Mouse (Mus musculus): ENCODE data around the gene Gcnt1. TPM values are rescaled to one million over a fixed set of nuclear protein-coding genes. Genes with fewer than 3 reads are reported as not detected.

Gene Gcnt1
- polyA plus RNA-seq, 1 experiment from 2014 or later, result 4.8 TPM

DNA sequence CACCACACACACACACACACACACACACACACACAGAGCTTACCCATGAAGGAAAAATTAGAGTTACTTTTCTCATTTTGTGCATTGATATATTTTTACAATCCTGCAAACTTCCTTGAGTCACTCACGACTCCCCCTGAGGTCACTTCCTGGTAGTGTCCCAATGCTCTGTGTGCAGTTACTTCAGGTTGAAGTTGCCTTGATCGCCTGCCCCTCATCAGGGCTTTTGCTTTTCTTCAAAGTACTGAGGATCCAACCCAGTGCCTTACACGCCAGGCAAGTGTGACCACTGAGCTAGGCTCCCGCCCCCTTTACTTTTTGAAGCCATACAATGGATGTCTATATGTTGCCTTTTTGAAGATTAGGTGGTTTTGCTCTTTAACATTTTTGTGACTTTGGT, 27.3 kb upstream of the Gcnt1 start:
- H3K27me3 ChIP-seq (replicated peaks; ENCODE audit: control insufficient read depth, insufficient read depth, low read length), result no peaks in the 10 kb centered on the region
- no peaks in the 10 kb centered on the region for H3K9me3 ChIP-seq (ENCODE audit: control insufficient read depth, low read length)
- DNase-seq (ENCODE audit: low spot score) (no peak), ATAC-seq (replicated peaks; ENCODE audit: low FRiP score, low TSS enrichment, low read depth) (no peak)
- no peak overlapping the region for H3K9ac ChIP-seq (ENCODE audit: low read length)
- no peak overlapping the region for H3K4me3 ChIP-seq (ENCODE audit: low read depth, low read length)
- no peak overlapping the region for H3K4me2 ChIP-seq (ENCODE audit: low read length)
- peaks cover 32% of the 10 kb centered on the region for H3K36me3 ChIP-seq (ENCODE audit: control insufficient read depth, insufficient read depth, low read length)
- H3K4me1 ChIP-seq (replicated peaks; ENCODE audit: control insufficient read depth, insufficient read depth, low read length), result peaks cover 2% of the 10 kb centered on the region; the same call in 1 of the 2 replicates
- H3K27ac ChIP-seq (ENCODE audit: low read depth), result no peak overlapping the region
- WGBS, result 88% methylated on average over 4 of the region's 4 CpGs

DNA sequence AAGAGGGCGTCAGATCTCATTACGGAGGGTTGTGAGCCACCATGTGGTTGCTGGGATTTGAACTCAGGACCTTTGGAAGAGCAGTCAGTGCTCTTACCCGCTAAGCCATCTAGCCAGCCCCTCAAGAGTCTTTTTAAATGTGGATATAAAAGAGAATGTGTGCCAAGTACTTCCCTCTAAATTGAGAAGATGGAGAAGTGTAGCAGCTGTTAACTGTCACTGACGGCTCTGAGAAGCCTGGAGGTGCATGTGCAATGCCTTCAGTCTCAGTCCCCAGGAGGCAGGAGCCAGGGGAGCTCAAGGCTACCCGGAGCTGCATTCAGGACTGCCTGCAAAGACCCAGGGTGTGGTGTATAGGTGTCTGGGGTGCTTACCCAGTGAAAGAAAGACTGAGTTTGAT, 25.3 kb upstream of the Gcnt1 start:
- ATAC-seq (replicated peaks; ENCODE audit: low FRiP score, low TSS enrichment, low read depth) (no peak), DNase-seq (ENCODE audit: low spot score) (no peak)
- no peak overlapping the region for H3K4me3 ChIP-seq (ENCODE audit: low read depth, low read length)
- WGBS, result 75% methylated on average over 5 of the region's 5 CpGs
- peaks cover 32% of the 10 kb centered on the region for H3K36me3 ChIP-seq (ENCODE audit: control insufficient read depth, insufficient read depth, low read length)
- H3K27me3 ChIP-seq (replicated peaks; ENCODE audit: control insufficient read depth, insufficient read depth, low read length), result no peaks in the 10 kb centered on the region
- H3K9ac ChIP-seq (ENCODE audit: low read length), result no peak overlapping the region
- H3K4me1 ChIP-seq (replicated peaks; ENCODE audit: control insufficient read depth, insufficient read depth, low read length), result peaks cover 6% of the 10 kb centered on the region; the same call in 1 of the 2 replicates
- no peaks in the 10 kb centered on the region for H3K9me3 ChIP-seq (ENCODE audit: control insufficient read depth, low read length)
- no peak overlapping the region for H3K4me2 ChIP-seq (ENCODE audit: low read length)
- H3K27ac ChIP-seq (ENCODE audit: low read depth), result no peak overlapping the region

GRCm38 (mm10) chr19:17396802-17397201, 24.2 kb upstream of the Gcnt1 start:
- Histone ChIP-seq H3K9ac (ENCODE audit: low read length) (no peak overlapping the region), H3K4me1 (replicated peaks; ENCODE audit: control insufficient read depth, insufficient read depth, low read length) (peaks cover 6% of the 10 kb centered on the region; the same call in 1 of the 2 replicates), H3K9me3 (ENCODE audit: control insufficient read depth, low read length) (no peaks in the 10 kb centered on the region), H3K4me3 (ENCODE audit: low read depth, low read length) (no peak overlapping the region), H3K4me2 (ENCODE audit: low read length) (no peak overlapping the region), H3K27me3 (replicated peaks; ENCODE audit: control insufficient read depth, insufficient read depth, low read length) (no peaks in the 10 kb centered on the region), H3K36me3 (ENCODE audit: control insufficient read depth, insufficient read depth, low read length) (peaks cover 32% of the 10 kb centered on the region), H3K27ac (ENCODE audit: low read depth) (no peak overlapping the region)
- no peak for ATAC-seq (replicated peaks; ENCODE audit: low FRiP score, low TSS enrichment, low read depth)
- no peak for DNase-seq (ENCODE audit: low spot score)
- WGBS, result 88% methylated on average over 4 of the region's 4 CpGs

DNA sequence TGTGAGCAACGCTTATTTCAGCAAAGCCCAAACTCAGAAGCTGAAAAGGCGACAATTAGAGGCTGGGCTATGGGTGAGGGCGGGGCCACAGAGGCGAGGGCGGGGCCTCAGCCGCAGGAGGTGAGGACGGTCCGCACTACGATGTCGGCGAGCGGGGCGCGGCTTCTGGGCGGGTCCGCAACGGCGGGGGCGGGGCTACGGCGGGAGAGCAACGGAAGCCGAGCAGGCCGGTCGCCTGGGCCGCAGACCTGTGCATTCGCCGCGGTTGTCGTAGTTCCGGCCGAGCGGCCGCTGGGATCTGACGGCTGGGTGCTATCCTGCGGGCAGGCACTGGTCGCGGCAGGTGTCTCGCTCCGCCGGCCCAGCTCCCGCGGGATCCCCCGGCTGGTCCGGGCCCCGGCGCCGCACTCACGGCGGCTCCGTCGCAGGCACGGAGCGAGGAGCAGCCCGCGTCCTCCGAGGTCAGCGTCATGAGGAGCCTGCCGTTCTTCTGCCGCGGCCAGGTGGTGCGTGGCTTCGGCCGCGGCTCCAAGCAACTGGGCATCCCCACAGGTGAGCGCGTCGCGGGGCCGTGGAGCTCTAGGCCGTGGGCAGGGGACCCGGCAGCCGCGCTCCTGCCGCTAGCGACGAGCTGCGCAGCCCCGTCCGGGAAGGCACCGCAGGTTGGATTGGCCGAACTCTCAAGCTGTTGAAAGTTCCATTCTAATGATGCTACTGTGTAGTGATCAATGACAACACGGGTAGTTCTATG, 21.4 kb upstream of the Gcnt1 start, which contains the start of gene Rfk:
TSS of gene Rfk (plus strand) at position 203 of the 751 bp plus-strand sequence.
- under 1% methylated on average over 78 of the region's 83 CpGs for WGBS
- Histone ChIP-seq H3K9me3 (ENCODE audit: control insufficient read depth, low read length) (no peaks in the 10 kb centered on the region), H3K36me3 (ENCODE audit: control insufficient read depth, insufficient read depth, low read length) (peaks cover 14% of the 10 kb centered on the region), H3K4me1 (replicated peaks; ENCODE audit: control insufficient read depth, insufficient read depth, low read length) (peaks cover 6% of the 10 kb centered on the region; the same call in 1 of the 2 replicates), H3K4me3 (ENCODE audit: low read depth, low read length) (peak within 1 kb of the TSS; percentile 84), H3K27me3 (replicated peaks; ENCODE audit: control insufficient read depth, insufficient read depth, low read length) (no peaks in the 10 kb centered on the region), H3K27ac (ENCODE audit: low read depth) (peak within 1 kb of the TSS; percentile 39), H3K4me2 (ENCODE audit: low read length) (peak within 1 kb of the TSS; percentile 75), H3K9ac (ENCODE audit: low read length) (peak within 1 kb of the TSS; percentile 77)
- DNase-seq (ENCODE audit: low spot score), result peak; percentile 97
- ATAC-seq (replicated peaks; ENCODE audit: low FRiP score, low TSS enrichment, low read depth), result peak; percentile 98

- no peaks in the 10 kb centered on the region for H3K9me3 ChIP-seq (ENCODE audit: control insufficient read depth, low read length)
- peak overlapping the region; percentile 84; the same call in 1 of the 2 replicates for H3K4me3 ChIP-seq (ENCODE audit: low read depth, low read length)
- no peak for DNase-seq (ENCODE audit: low spot score)
- peaks cover 7% of the 10 kb centered on the region; the same call in 1 of the 2 replicates for H3K36me3 ChIP-seq (ENCODE audit: control insufficient read depth, insufficient read depth, low read length)
- H3K27ac ChIP-seq (ENCODE audit: low read depth), result no peak overlapping the region
- 6% methylated on average over 3 of the region's 3 CpGs for WGBS
- peak overlapping the region; percentile 75 for H3K4me2 ChIP-seq (ENCODE audit: low read length)
- no peaks in the 10 kb centered on the region for H3K27me3 ChIP-seq (replicated peaks; ENCODE audit: control insufficient read depth, insufficient read depth, low read length)
- ATAC-seq (replicated peaks; ENCODE audit: low FRiP score, low TSS enrichment, low read depth), result no peak
- H3K9ac ChIP-seq (ENCODE audit: low read length), result no peak overlapping the region
- H3K4me1 ChIP-seq (replicated peaks; ENCODE audit: control insufficient read depth, insufficient read depth, low read length), result peaks cover 6% of the 10 kb centered on the region; the same call in 1 of the 2 replicates
Observed at GRCm38 (mm10) chr19:17392866-17393265, 20.2 kb upstream of the Gcnt1 start.

DNA sequence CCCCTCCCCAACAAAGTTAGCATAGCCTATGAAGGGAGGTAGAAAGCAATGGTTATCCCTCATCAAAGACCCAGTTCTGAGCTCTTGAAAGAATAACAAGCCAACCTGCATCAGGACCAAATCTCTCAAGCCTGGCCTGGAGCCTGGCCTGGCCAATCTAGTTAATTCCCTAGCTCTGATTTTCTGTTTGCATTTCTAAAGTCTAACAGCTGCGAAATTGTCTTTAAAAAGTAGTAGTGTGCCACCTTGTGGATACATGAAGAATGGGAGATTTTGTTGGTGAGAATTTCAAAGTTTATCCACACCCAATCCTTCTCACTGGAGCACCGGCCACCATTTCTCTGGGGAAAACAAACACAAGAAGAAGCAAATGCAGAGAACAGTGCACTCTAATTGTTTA, 15.8 kb upstream of the Gcnt1 start:
- Histone ChIP-seq H3K27me3 (replicated peaks; ENCODE audit: control insufficient read depth, insufficient read depth, low read length) (no peaks in the 10 kb centered on the region), H3K27ac (ENCODE audit: low read depth) (no peak overlapping the region), H3K9ac (ENCODE audit: low read length) (no peak overlapping the region), H3K4me1 (replicated peaks; ENCODE audit: control insufficient read depth, insufficient read depth, low read length) (no peaks in the 10 kb centered on the region), H3K9me3 (ENCODE audit: control insufficient read depth, low read length) (no peaks in the 10 kb centered on the region), H3K4me2 (ENCODE audit: low read length) (no peak overlapping the region), H3K4me3 (ENCODE audit: low read depth, low read length) (no peak overlapping the region), H3K36me3 (ENCODE audit: control insufficient read depth, insufficient read depth, low read length) (no peaks in the 10 kb centered on the region)
- DNase-seq (ENCODE audit: low spot score) (no peak), ATAC-seq (replicated peaks; ENCODE audit: low FRiP score, low TSS enrichment, low read depth) (peak; percentile 45; the same call in 1 of the 2 replicates)
- 15% methylated on average over 2 of the region's 2 CpGs for WGBS

GRCm38 (mm10) chr19:17386424-17386823, 13.8 kb upstream of the Gcnt1 start:
- no peaks in the 10 kb centered on the region for H3K4me1 ChIP-seq (replicated peaks; ENCODE audit: control insufficient read depth, insufficient read depth, low read length)
- no peak overlapping the region for H3K4me3 ChIP-seq (ENCODE audit: low read depth, low read length)
- ATAC-seq (replicated peaks; ENCODE audit: low FRiP score, low TSS enrichment, low read depth) (no peak), DNase-seq (ENCODE audit: low spot score) (no peak)
- no peaks in the 10 kb centered on the region for H3K9me3 ChIP-seq (ENCODE audit: control insufficient read depth, low read length)
- no peaks in the 10 kb centered on the region for H3K27me3 ChIP-seq (replicated peaks; ENCODE audit: control insufficient read depth, insufficient read depth, low read length)
- WGBS, result 73% methylated on average over 6 of the region's 6 CpGs
- no peak overlapping the region for H3K27ac ChIP-seq (ENCODE audit: low read depth)
- no peak overlapping the region for H3K4me2 ChIP-seq (ENCODE audit: low read length)
- H3K36me3 ChIP-seq (ENCODE audit: control insufficient read depth, insufficient read depth, low read length), result no peaks in the 10 kb centered on the region
- H3K9ac ChIP-seq (ENCODE audit: low read length), result no peak overlapping the region

- DNase-seq (ENCODE audit: low spot score) (no peak), ATAC-seq (replicated peaks; ENCODE audit: low FRiP score, low TSS enrichment, low read depth) (no peak)
- Histone ChIP-seq H3K27me3 (replicated peaks; ENCODE audit: control insufficient read depth, insufficient read depth, low read length) (no peaks in the 10 kb centered on the region), H3K9ac (ENCODE audit: low read length) (no peak overlapping the region), H3K4me3 (ENCODE audit: low read depth, low read length) (no peak overlapping the region), H3K27ac (ENCODE audit: low read depth) (no peak overlapping the region), H3K9me3 (ENCODE audit: control insufficient read depth, low read length) (no peaks in the 10 kb centered on the region), H3K4me1 (replicated peaks; ENCODE audit: control insufficient read depth, insufficient read depth, low read length) (no peaks in the 10 kb centered on the region), H3K4me2 (ENCODE audit: low read length) (no peak overlapping the region), H3K36me3 (ENCODE audit: control insufficient read depth, insufficient read depth, low read length) (no peaks in the 10 kb centered on the region)
- WGBS, result 72% methylated on average over 1 of the region's 1 CpGs
Observed at GRCm38 (mm10) chr19:17385426-17385825, 12.8 kb upstream of the Gcnt1 start.

DNA sequence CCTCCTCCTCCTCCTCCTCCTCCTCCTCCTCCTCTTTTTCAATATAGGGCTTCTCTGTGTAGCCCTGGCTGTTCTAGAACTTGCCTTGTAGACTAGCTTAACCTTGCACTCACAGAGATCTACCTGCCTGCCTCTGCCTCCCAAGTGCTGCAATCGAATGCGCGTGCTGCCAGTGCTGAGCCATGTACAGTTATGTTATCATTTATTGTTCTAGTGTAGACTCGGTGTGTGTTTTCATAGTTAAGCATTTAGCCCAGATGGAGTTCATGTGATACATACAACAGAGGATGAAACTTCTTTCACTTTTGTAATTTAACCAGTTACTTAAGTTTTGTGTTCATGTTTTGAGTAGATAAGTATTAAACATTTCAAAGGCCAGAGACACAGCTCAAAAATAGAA, 12.4 kb upstream of the Gcnt1 start:
- no peak overlapping the region for H3K27ac ChIP-seq (ENCODE audit: low read depth)
- 97% methylated on average over 4 of the region's 4 CpGs for WGBS
- no peaks in the 10 kb centered on the region for H3K9me3 ChIP-seq (ENCODE audit: control insufficient read depth, low read length)
- H3K4me3 ChIP-seq (ENCODE audit: low read depth, low read length), result no peak overlapping the region
- H3K4me2 ChIP-seq (ENCODE audit: low read length), result no peak overlapping the region
- DNase-seq (ENCODE audit: low spot score) (no peak), ATAC-seq (replicated peaks; ENCODE audit: low FRiP score, low TSS enrichment, low read depth) (no peak)
- no peaks in the 10 kb centered on the region for H3K36me3 ChIP-seq (ENCODE audit: control insufficient read depth, insufficient read depth, low read length)
- H3K27me3 ChIP-seq (replicated peaks; ENCODE audit: control insufficient read depth, insufficient read depth, low read length), result no peaks in the 10 kb centered on the region
- no peak overlapping the region for H3K9ac ChIP-seq (ENCODE audit: low read length)
- H3K4me1 ChIP-seq (replicated peaks; ENCODE audit: control insufficient read depth, insufficient read depth, low read length), result no peaks in the 10 kb centered on the region
